Mouse (Mus musculus): Measurements from ENCODE around the gene Inpp4b. TPM values are rescaled to one million over a fixed set of nuclear protein-coding genes. Genes with fewer than 3 reads are reported as not detected.

Inpp4b gene
- total and polyA plus RNA-seq, 3 experiments, result 7.3 to 73.4 (median 68.9) TPM

DNA sequence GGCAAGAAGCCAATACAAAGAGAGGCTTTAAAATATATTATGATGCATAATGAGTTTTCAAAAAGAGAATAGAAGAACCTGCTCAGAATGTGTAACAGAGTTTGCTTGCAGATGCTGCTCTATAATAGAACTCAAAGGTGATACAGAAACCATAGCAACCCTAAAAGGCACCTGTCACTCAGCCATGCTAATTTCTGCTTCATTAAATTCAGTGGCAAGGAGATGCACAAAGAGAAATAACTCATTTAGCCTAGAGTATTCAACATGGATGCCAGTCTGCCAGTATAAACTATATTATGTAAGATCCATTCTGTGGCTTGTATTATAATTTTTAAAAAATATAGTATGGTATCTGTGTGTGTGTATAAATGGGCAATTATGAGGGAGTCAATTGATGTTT, 807.9 kb downstream of the Inpp4b start:
- H3K4me3 ChIP-seq, result no peak overlapping the region
- TF ChIP-seq CTCF (IDR thresholded peaks at IDR 0.05) (no peak), POLR2A (IDR thresholded peaks at IDR 0.05; ENCODE audit: insufficient read depth, low read depth, low read length) (no peak), EP300 (IDR thresholded peaks at IDR 0.05; ENCODE audit: insufficient read depth, low read depth, low read length) (no peak)
- no peak overlapping the region for H3K9ac ChIP-seq (ENCODE audit: low read depth, low read length)
- DNase-seq, result no peak
- no peaks in the 10 kb centered on the region for H3K27me3 ChIP-seq (ENCODE audit: control insufficient read depth, insufficient read depth, low read length)
- no peak overlapping the region for H3K27ac ChIP-seq
- intact Hi-C loops (cut with DNase I), result no loop called here
- no peaks in the 10 kb centered on the region for H3K4me1 ChIP-seq (ENCODE audit: control insufficient read depth, insufficient read depth, low read length)
- H3K36me3 ChIP-seq (ENCODE audit: control insufficient read depth, insufficient read depth, low read length), result no peaks in the 10 kb centered on the region
- H3K79me2 ChIP-seq (replicated peaks; ENCODE audit: control insufficient read depth, insufficient read depth, low read length), result no peaks in the 10 kb centered on the region

DNA sequence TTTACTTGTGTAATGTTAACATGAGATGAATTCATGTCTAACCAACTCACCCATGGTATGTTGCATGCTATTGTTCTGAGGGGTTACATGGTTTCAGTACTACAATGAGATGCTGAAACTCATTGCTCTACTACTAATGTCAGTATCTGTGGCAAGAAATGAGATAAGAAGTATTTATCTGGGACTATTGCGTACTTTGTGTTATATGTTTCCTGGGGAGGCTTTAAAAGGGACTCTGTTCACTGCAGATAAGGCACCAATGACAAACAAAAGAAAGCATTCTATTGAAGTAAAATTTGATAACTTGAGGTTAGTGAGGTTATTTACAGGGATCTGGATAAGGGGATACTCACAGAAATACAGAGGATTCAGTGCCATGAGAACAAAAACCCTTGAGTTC, 815.6 kb downstream of the Inpp4b start:
- WGBS, result 43% methylated on average over 1 of the region's 1 CpGs
- intact Hi-C loops (cut with DNase I), result no loop called here
- H3K79me2 ChIP-seq (replicated peaks; ENCODE audit: control insufficient read depth, insufficient read depth, low read length), result no peaks in the 10 kb centered on the region
- H3K36me3 ChIP-seq (ENCODE audit: control insufficient read depth, insufficient read depth, low read length), result no peaks in the 10 kb centered on the region
- H3K4me1 ChIP-seq (ENCODE audit: control insufficient read depth, insufficient read depth, low read length), result no peaks in the 10 kb centered on the region
- H3K4me3 ChIP-seq, result no peak overlapping the region
- TF ChIP-seq POLR2A (IDR thresholded peaks at IDR 0.05; ENCODE audit: insufficient read depth, low read depth, low read length) (no peak), EP300 (IDR thresholded peaks at IDR 0.05; ENCODE audit: insufficient read depth, low read depth, low read length) (no peak), CTCF (IDR thresholded peaks at IDR 0.05) (no peak)
- no peak for DNase-seq
- no peak overlapping the region for H3K9ac ChIP-seq (ENCODE audit: low read depth, low read length)
- H3K27ac ChIP-seq, result no peak overlapping the region
- no peaks in the 10 kb centered on the region for H3K27me3 ChIP-seq (ENCODE audit: control insufficient read depth, insufficient read depth, low read length)
